Mouse (Mus musculus): Measurements from ENCODE around the gene Irf2bp2. TPM values are rescaled to one million over a fixed set of nuclear protein-coding genes. Genes with fewer than 3 reads are reported as not detected.

Gene Irf2bp2
- 75.2 and 81.3 TPM in 2 replicates for polyA plus RNA-seq (2012; rRNA removed; ENCODE audit: low replicate concordance)

GRCm38 (mm10) chr8:126593889-126594480, at the start of gene Irf2bp2:
Gene Irf2bp2, minus strand, starts transcription at chr8:126593986.

Other genes with a start within 250 kb of the Irf2bp2 start
- 51.0 and 57.3 TPM in 2 replicates for gene Coa6, start 171.5 kb downstream of the Irf2bp2 start, polyA plus RNA-seq (2012; rRNA removed; ENCODE audit: low replicate concordance)
- gene Tarbp1, start 118.9 kb downstream of the Irf2bp2 start, polyA plus RNA-seq (2012; rRNA removed; ENCODE audit: low replicate concordance): 0.81 and 2.0 TPM in 2 replicates

Measured in duodenum, adult 2 months (tissue).